Mouse (Mus musculus) cerebellum, adult 11-12 months (tissue): ENCODE measurements around the gene Gm3696.
"Not testable (repeated sequence)": the region's sequence is repeated elsewhere in the genome, so short reads cannot be mapped to it uniquely, and the experiment has no call there.

ENCODE experiments used
- DNase-seq: peaks from one replicate; pipeline ENCODE4 v3.0.0; 2022

The Gm3696 gene

GRCm38 (mm10) chr14:7100521-7100920 is at the start of gene Gm3696:
Gene Gm3696, minus strand, starts transcription at chr14:7100621.
- DNase-seq: not testable (repeated sequence)

- not testable (repeated sequence) for DNase-seq
Measured at GRCm38 (mm10) chr14:7125312-7125711, 24.9 kb upstream of the Gm3696 start, which contains the start of gene Gm6676. Gene Gm6676, minus strand, starts transcription at chr14:7125412.

- DNase-seq: not testable (repeated sequence)
Measured at GRCm38 (mm10) chr14:7105124-7105802, 4.8 kb upstream of the Gm3696 start.

- not testable (repeated sequence) for DNase-seq
Measured at GRCm38 (mm10) chr14:7044870-7045269, 55.6 kb downstream of the Gm3696 start, which contains the start of gene Gm3685. Gene Gm3685, minus strand, starts transcription at chr14:7044970.
